Mouse (Mus musculus): ENCODE results near the gene Ypel3.

- TF ChIP-seq EP300 (IDR thresholded peaks at IDR 0.05; ENCODE audit: low read depth), result no peak
- TF ChIP-seq CTCF (IDR thresholded peaks at IDR 0.05; ENCODE audit: low read depth), result peak; percentile 46
Observed at GRCm38 (mm10) chr7:126808703-126809455, 32.1 kb downstream of the Ypel3 start.
